Mouse (Mus musculus) kidney, adult 2 months (tissue): Measurements from ENCODE around the gene Gpr75.

Experiments
- CTCF ChIP-seq: fragments of 200-500 bp; conservative IDR thresholded peaks from 2 replicates; pipeline ENCODE4 v1.5.1; 2011; ENCODE audit warnings: low read depth, mild to moderate bottlenecking, control low read depth, low read length, moderate library complexity, mixed read lengths; ENCODE audit not compliant: insufficient read depth, insufficient read length
- POLR2A ChIP-seq: fragments of 200-500 bp; IDR thresholded peaks from one replicate; pipeline ENCODE4 v1.6.1; 2011; ENCODE audit warnings: low read depth, low read length, control low read depth

DNA sequence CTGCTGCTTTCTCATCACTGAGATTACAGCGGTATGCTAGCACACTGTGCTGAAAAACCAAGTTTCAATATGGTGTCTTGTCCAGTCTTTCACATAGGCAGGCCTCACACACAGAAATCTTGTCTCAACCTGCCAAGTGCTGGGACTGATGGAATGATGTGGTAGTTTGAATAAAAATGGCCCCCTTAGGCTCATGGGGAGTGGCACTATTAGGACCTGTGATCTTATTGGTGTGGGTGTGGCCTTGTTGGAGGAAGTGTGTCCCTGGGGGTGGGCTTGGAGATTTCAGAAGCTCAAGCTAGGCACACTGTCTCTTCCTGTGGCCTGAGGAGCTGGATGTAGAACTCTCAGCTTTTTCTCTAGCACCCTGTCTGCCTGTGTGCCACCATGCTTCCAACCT, 11.0 kb downstream of the Gpr75 start:
- TF ChIP-seq CTCF (no peak), POLR2A (no peak)
